Mouse (Mus musculus) left cerebral cortex, postnatal 4 days (tissue): ENCODE results near the gene Llgl1. TPM values are rescaled to one million over a fixed set of nuclear protein-coding genes. Genes with fewer than 3 reads are reported as not detected.

ENCODE experiments used
- DNase-seq: peaks from one replicate; pipeline ENCODE4 v3.0.0-alpha.2; 2022
- intact Hi-C: fragments of 180-260 bp; cut with DNase I; formaldehyde crosslinking; loops from one replicate; pipeline ENCODE4 v1.15.1; 2025
- total RNA-seq, 2 experiments: library from RNA; stranded (reverse); gene quantifications; 2 replicates each; pipeline ENCODE4 v1.2.3; 2021

Llgl1 gene
- 10 to 100 TPM; 42.2 to 43.4 TPM for total RNA-seq

- peak; percentile 92 for DNase-seq
- intact Hi-C loops, result no loop called here
These were observed at the start of gene Llgl1 for GRCm38 (mm10) chr11:60699524-60700075. TSS of gene Llgl1 (plus strand) at chr11:60699723.

GRCm38 (mm10) chr11:60696165-60696564 is 3.4 kb upstream of the Llgl1 start:
- intact Hi-C loops, result no loop called here
- DNase-seq, result no peak

- intact Hi-C loops, result no loop called here
- DNase-seq, result no peak
These were observed 2.0 kb upstream of the Llgl1 start for GRCm38 (mm10) chr11:60697561-60697960.

- intact Hi-C loops, result no loop called here
- peak; percentile 54 for DNase-seq
These were observed 558 bp upstream of the Llgl1 start for GRCm38 (mm10) chr11:60698806-60699523.

- intact Hi-C loops, result no loop called here
- no peak for DNase-seq
These were observed 1.0 kb downstream of the Llgl1 start for GRCm38 (mm10) chr11:60700320-60701185.

- DNase-seq, result no peak
- intact Hi-C loops, result no loop called here
These were observed 2.1 kb downstream of the Llgl1 start for GRCm38 (mm10) chr11:60701611-60702010.

GRCm38 (mm10) chr11:60703131-60703530 is 3.6 kb downstream of the Llgl1 start:
- intact Hi-C loops, result no loop called here

GRCm38 (mm10) chr11:60704023-60704880 is 4.7 kb downstream of the Llgl1 start:
- no peak for DNase-seq
- intact Hi-C loops, result no loop called here

More at GRCm38 (mm10) chr11:60703131-60703530, 3.6 kb downstream of the Llgl1 start:
- DNase-seq, result peak; percentile 88

GRCm38 (mm10) chr11:60705255-60705654 is 5.7 kb downstream of the Llgl1 start:
- intact Hi-C loops, result no loop called here

GRCm38 (mm10) chr11:60706076-60706475 is 6.6 kb downstream of the Llgl1 start:
- DNase-seq, result no peak
- intact Hi-C loops, result no loop called here

More at GRCm38 (mm10) chr11:60705255-60705654, 5.7 kb downstream of the Llgl1 start:
- no peak for DNase-seq

- intact Hi-C loops, result no loop called here
- no peak for DNase-seq
These were observed 7.4 kb downstream of the Llgl1 start for GRCm38 (mm10) chr11:60706696-60707480.

- intact Hi-C loops, result no loop called here
- no peak for DNase-seq
These were observed 8.1 kb downstream of the Llgl1 start for GRCm38 (mm10) chr11:60707672-60708071.

- DNase-seq, result no peak
- intact Hi-C loops, result no loop called here
These were observed 9.1 kb downstream of the Llgl1 start for GRCm38 (mm10) chr11:60708631-60709030.

GRCm38 (mm10) chr11:60709481-60710465 is 10.2 kb downstream of the Llgl1 start:
- no peak for DNase-seq
- intact Hi-C loops, result no loop called here

GRCm38 (mm10) chr11:60711218-60711617 is 11.7 kb downstream of the Llgl1 start:
- intact Hi-C loops, result no loop called here
- no peak for DNase-seq

- DNase-seq, result no peak
- intact Hi-C loops, result no loop called here
These were observed 12.5 kb downstream of the Llgl1 start for GRCm38 (mm10) chr11:60712040-60712439.

- intact Hi-C loops, result no loop called here
- no peak for DNase-seq
These were observed 13.2 kb downstream of the Llgl1 start for GRCm38 (mm10) chr11:60712639-60713255.

- no peak for DNase-seq
- intact Hi-C loops, result no loop called here
These were observed 16.3 kb downstream of the Llgl1 start for GRCm38 (mm10) chr11:60715833-60716232.
